Mouse (Mus musculus): ENCODE results near the gene Ice1.

GRCm38 (mm10) chr13:70624445-70624844, 13.0 kb downstream of the Ice1 start:
- TF ChIP-seq CTCF (IDR thresholded peaks at IDR 0.05; ENCODE audit: borderline replicate concordance, insufficient read depth, low read depth, low read length) = no peak
- no peak for TF ChIP-seq POLR2A (IDR thresholded peaks at IDR 0.05; ENCODE audit: borderline replicate concordance, insufficient read depth, low read length)

Data from cerebellum, adult 2 months (tissue).